Mouse (Mus musculus): Measurements from ENCODE around the gene Kbtbd4. TPM values are rescaled to one million over a fixed set of nuclear protein-coding genes. Genes with fewer than 3 reads are reported as not detected.

Gene Kbtbd4
- total RNA-seq, 2 experiments from 2014 or later, result 12.1 to 15.4 TPM

DNA sequence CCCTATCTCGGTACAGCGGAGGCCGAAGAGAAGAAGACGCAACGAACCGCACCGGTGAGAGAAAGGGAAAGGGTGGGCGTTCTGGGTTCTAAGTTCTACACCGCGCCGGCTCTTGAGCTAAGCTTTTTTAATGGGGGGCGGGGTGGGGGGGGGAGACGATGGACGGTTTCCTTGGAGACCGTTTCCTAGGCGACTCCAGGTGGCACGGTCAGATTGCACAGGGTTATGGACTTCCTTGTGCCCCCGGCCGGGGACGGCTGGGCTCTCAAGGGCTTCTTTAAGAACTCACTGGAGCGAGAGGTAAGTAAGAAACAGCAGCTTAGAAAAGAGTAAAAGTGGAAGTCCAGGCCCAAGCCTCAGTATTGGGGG lies 300 bp downstream of the Kbtbd4 start:
- no peak for DNase-seq

- no peak for DNase-seq
These were observed 2.2 kb downstream of the Kbtbd4 start for GRCm38 (mm10) chr2:90906721-90907120.

DNA sequence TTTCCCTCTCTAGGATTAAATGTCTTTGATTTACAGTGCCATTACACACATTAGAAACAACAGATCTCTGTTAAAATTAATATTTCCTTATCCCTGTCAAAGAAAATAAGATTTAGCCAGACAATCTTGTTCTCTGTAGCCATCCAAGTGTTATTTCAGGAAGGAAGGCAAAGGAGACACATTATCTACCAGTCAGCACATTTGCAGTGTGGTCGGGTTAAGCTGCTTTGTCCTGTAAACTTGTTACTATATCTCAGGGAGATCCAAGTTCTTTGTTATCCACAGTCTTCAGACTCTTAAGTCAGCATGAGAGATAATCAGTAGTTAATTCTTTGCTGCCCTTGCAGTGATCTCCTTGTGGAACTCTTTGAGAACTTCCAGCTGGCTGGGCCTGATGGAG lies 6.3 kb downstream of the Kbtbd4 start:
- no peak for DNase-seq

- no peak for DNase-seq
These were observed 7.1 kb downstream of the Kbtbd4 start for GRCm38 (mm10) chr2:90911668-90912067.

GRCm38 (mm10) chr2:90913671-90914070 lies 9.1 kb downstream of the Kbtbd4 start:
- no peak for DNase-seq

DNA sequence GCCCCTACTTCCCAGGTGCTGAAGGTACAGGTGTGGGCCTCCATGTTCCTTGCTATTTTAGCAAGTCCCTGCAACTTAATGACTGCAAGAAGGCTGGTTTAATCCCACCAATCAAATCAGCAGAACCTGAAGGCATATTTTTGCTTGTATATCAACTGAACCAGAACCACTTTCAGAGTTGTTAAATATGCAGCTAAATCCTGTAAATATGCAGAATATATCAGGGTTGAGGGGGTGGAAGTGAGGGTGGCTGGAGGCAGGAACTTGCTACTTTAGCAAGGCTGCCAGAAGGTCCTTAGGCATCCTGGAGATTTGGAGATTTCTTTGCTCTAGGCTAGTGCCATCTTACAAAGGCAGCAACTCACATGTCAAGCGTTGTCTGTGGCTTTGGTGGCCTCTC lies 11.0 kb downstream of the Kbtbd4 start:
- no peak for DNase-seq

DNA sequence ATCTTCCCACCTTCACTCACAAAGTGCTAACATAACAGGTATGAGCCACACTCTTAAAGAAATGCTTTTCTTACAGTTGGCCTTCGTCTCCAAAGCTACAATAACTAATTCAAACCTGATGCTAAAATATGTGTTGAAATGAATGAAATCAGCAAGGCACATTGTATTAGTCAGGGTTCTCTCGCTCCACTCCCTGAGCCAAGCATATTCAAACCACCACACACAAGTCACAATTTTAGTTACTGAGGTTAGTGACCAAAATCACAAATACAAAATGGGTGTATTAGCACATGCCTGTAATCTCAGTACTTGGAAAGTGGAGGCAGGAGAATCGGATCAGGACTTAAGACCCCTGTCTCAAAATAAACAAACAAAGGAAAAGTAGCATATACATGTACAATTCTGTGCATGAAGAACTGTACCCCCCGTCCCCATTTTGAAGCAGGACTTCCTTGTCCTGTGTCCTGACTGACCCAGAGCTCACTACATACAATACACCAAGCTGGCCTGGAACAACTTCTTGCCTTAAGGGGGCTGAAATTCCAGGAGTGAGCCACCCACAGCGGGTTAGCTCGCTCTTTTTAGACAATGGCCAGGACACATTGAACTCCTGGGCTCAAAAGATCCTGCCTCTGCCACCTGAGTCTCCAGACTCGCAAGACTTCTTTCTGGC lies 12.2 kb downstream of the Kbtbd4 start:
- no peak for DNase-seq

DNA sequence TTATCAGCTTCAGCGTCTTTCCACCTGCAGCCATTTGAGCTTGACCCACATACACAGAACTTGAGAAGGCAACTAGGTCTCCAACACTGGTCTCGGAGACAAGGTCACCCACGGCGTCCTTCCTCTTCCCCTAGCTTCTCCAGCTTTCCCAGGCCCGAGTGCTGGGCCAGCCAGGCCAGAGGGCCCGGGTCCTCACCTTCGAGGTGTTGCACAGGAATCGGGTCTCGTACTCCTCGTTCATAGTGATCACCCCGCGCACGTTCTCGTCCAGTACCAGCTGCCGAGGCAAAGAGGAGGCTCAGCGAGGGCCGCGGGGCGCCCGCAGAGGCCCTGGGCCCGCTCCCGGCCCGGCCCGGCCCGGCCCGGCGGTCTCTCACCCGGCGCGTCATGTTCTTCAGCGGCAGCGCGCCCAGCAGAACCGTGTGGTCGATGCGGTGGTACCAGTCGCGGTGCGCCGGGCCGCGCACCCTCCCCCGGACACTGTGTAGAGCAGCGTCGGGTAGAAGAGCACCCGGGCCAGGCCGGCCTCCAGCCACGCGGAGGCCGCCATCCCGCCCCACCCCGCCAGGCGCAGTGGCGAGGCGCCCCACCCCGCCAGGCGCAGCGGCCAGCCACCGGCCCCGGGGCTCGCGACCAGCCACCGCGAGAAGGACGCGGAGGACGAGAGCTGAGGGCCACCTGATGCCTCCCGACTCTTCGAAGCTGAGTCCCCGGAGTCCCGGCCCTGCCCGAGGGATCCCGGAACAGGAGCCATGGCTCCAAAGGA lies 12.9 kb downstream of the Kbtbd4 start:
- peak; percentile 83 for DNase-seq

- DNase-seq, result no peak
These were observed 13.6 kb downstream of the Kbtbd4 start for GRCm38 (mm10) chr2:90917999-90918698.

- no peak for DNase-seq
These were observed 16.6 kb downstream of the Kbtbd4 start for GRCm38 (mm10) chr2:90921178-90921577.

DNA sequence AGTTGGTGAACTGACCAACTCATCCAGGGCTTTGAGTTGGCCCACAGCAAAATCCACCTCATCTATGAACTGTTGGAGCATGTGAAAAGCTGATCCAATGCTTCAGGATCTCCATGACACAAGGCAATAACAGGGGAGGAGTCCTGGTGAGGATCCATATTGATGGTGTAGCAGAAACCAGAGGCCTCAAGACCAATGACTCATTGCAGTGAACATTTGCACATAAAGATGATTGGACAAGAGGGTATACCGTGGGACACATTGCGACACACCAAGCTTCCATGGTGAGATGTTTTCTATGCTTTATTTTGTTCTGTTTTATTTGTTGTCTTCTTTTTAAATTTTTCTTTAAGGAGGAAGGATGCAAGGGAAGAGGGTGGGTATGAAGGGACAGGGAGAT lies 18.1 kb downstream of the Kbtbd4 start:
- DNase-seq, result no peak

GRCm38 (mm10) chr2:90928566-90928965 lies 24.0 kb downstream of the Kbtbd4 start:
- DNase-seq, result no peak

DNA sequence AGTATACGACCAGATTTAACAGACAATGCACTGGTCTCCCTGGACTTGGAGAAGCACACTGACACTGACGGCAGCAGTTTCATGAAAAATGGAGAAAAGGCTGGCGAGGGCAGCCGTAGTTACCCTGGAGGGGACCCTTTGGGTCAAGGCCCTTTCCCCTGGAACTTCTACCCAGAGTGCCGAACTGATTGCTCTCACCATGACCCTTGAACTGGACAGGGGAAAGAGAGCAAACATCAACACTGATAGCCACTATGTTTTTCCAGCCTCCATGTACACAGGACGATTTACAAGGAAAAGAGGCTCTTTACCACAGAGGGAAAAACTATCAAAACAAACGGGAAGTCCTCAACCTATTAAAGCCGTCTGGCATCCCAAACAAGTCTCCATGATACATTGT lies 27.3 kb downstream of the Kbtbd4 start:
- DNase-seq, result no peak

GRCm38 (mm10) chr2:90932273-90932672 lies 27.7 kb downstream of the Kbtbd4 start:
- DNase-seq, result no peak

DNA sequence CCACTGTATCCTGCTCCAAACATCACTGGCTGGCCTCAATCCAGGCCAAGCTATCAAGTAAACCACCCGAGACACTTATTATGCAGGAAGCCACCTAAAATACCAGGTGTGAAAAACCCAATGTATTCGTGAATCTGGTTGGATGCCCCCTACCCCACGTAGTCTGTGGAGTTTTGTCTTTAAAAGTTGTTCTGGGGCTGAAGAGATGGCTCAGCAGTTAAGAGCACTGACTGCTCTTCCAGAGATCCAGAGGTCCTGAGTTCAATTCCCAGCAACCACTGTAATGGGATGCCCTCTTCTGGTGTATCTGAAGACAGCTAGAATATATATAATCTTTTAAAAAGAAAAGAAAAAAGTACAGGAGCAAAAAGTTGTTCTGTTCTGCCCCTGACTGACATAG lies 33.8 kb downstream of the Kbtbd4 start:
- DNase-seq, result no peak

DNA sequence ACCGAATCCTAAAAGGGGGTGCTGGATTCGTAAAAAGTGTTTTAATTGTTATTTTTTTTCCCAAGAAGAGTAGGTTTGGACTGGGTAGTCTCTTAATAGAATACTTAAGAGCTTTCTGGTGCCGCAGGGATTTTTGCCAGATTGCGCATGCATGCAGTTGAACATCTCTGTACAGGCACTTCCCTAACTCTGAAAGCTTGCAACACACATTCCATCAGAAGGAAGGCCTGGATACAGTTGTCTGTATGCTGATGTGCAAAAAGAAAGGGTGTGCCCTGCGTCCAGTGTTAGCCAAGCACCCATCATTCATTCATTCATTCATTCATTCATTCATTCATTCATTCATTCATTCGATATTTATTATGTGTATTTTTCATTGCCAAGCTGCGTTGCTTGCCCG lies 35.2 kb downstream of the Kbtbd4 start:
- no peak for DNase-seq

DNA sequence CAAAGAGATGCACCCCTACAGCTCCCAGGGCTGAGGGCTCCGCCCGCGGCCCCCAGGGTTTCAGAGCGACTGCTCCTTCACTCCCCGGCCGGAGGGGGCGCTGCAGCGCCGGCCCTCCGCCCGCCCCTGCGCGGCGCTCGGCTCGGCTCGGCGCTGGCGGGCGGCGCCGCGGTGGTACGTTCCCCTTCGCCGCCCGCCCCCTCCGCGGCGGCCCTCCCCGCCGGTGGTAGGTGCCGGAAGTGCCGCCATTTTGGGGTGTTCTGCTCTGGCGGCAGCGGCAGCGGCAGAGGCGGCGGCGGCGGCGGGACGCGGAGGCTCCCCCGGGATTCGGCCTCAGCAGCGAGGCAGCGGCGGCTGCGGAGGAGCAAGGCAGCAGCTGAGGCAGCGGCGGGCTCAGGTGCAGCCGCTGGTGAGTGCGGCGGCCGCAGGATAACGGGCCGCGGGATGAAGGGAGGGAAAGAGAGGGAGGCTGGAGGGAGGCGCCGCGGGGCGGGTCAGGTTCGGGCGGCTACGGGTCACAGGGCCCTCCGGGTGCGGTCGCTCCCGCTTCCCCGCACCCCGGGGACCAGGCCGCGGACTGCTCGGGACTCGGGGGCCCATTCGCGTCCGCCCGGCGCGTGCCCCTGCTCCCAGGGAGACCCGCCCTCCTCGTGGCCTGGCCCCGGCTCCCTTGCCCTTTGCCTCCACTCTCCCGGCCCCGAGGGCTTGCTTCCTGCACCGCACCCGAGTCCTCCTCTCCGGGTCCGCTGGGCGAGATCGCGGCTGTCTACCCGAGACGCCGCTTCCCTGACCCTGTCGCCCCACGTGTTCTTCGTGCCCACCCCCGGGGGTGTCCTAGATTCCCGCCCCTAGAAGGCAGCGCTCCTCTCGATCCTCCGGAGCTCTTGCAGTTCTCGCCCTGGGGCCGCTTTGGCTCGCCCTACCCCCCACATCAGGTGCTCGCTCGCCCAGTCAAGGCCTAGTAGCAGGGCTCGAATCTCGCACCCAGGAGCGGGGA lies 36.0 kb downstream of the Kbtbd4 start, which contains the start of gene Celf1:
TSS of gene Celf1 (plus strand) at position 150 of the 997 bp plus-strand sequence.
- DNase-seq, result peak; percentile 88

- DNase-seq, result no peak
These were observed 37.2 kb downstream of the Kbtbd4 start for GRCm38 (mm10) chr2:90941744-90942143.

- no peak for DNase-seq
These were observed 45.6 kb downstream of the Kbtbd4 start for GRCm38 (mm10) chr2:90950149-90950548.

- DNase-seq, result no peak
These were observed 46.1 kb downstream of the Kbtbd4 start for GRCm38 (mm10) chr2:90950582-90951194.

GRCm38 (mm10) chr2:90953461-90953860 lies 48.9 kb downstream of the Kbtbd4 start:
- no peak for DNase-seq
